Comparison of ENCODE assay signal across 8 mouse cellular contexts in genomic region chr5:125368568-125368967, GRCm38 (mm10). TPM values are rescaled to one million over a fixed set of nuclear protein-coding genes. Genes with fewer than 3 reads are reported as not detected.
DNase-seq lines count a peak whose midpoint lies in the region; ATAC-seq and TF ChIP-seq lines count a peak whose summit lies in the region.

No protein-coding gene starts in this region.

- H3K4me3 ChIP-seq in MEL (ENCODE audit: control insufficient read depth in 1 of 2, insufficient read depth in 1 of 2, low read depth in 2 of 2, low read length in 2 of 2), result no peak overlapping the region
- H3K4me3 ChIP-seq in kidney, embryonic 14.5 days (ENCODE audit: low read length), result no peak overlapping the region

- no peak overlapping the region for H3K4me2 ChIP-seq in kidney, embryonic 14.5 days (replicated peaks; ENCODE audit: low read depth, low read length)

- TF ChIP-seq POLR2A in MEL (IDR thresholded peaks at IDR 0.05; ENCODE audit: control insufficient read depth in 1 of 2, insufficient read depth in 1 of 2, low read depth in 1 of 2, low read length in 2 of 2, poor library complexity in 1 of 2), result no peak

- H3K27ac ChIP-seq in MEL (ENCODE audit: control insufficient read depth, low read depth, low read length), result no peak overlapping the region
- H3K27ac ChIP-seq in kidney, embryonic 14.5 days (ENCODE audit: low read depth, low read length), result no peak overlapping the region

- intact Hi-C loops in gastrocnemius, postnatal 14 days (cut with DNase I; ENCODE audit: low total_unique reads), result no loop called here

- 2% methylated on average over 4 of the region's 4 CpGs for WGBS in kidney, embryonic 14.5 days

- DNase-seq in 416B (ENCODE audit: low read depth), result peak; percentile 96
- DNase-seq in MEL (ENCODE audit: low read depth, low spot score), result peak; percentile 96
- peak; percentile 79 to 82 for DNase-seq in cerebellum, postnatal 14 days
- DNase-seq in gastrocnemius, postnatal 14 days, result peak; percentile 46
- DNase-seq in liver, result peak; percentile 59
- peak; percentile 86 for DNase-seq in naive thymus-derived CD4-positive, alpha-beta T cell, adult 2 months (ENCODE audit: low read depth)
- DNase-seq in thymus, postnatal 0 days (ENCODE audit: low spot score), result peak; percentile 72

- no peaks in the 10 kb centered on the region for H3K79me2 ChIP-seq in MEL (ENCODE audit: control insufficient read depth, insufficient read depth, low read length, poor library complexity)

- peaks cover 2 to 11% of the 10 kb centered on the region in 2 experiments; a peak in 3 of 4 replicates for H3K4me1 ChIP-seq in MEL (ENCODE audit: control insufficient read depth in 1 of 2, insufficient read depth in 2 of 2, low read length in 2 of 2)
- no peaks in the 10 kb centered on the region for H3K4me1 ChIP-seq in kidney, embryonic 14.5 days (ENCODE audit: control insufficient read depth, insufficient read depth, low read length)

- ATAC-seq in kidney, embryonic 14.5 days (ENCODE audit: low FRiP score, low TSS enrichment), result peak; percentile 65

- H3K9ac ChIP-seq in MEL (ENCODE audit: control insufficient read depth, low read depth, low read length, poor library complexity, severe bottlenecking), result no peak overlapping the region
- H3K9ac ChIP-seq in kidney, embryonic 14.5 days (ENCODE audit: low read depth, low read length), result no peak overlapping the region

- H3K36me3 ChIP-seq in MEL (ENCODE audit: control insufficient read depth in 1 of 2, insufficient read depth in 2 of 2, low read length in 2 of 2), result no peaks in the 10 kb centered on the region; a peak in 2 of 4 replicates
- H3K36me3 ChIP-seq in kidney, embryonic 14.5 days (ENCODE audit: control insufficient read depth, insufficient read depth, low read length), result no peaks in the 10 kb centered on the region

- no peaks in the 10 kb centered on the region for H3K9me3 ChIP-seq in MEL (replicated peaks; ENCODE audit: insufficient read depth, low read length)
- H3K9me3 ChIP-seq in kidney, embryonic 14.5 days (ENCODE audit: control insufficient read depth, low read length), result no peaks in the 10 kb centered on the region

- TF ChIP-seq EP300 in MEL (IDR thresholded peaks at IDR 0.05; ENCODE audit: low read depth in 1 of 2, low read length in 2 of 2), result peak; percentile 11 to 22; a peak in 1 of 4 replicates

- H3K27me3 ChIP-seq in MEL (ENCODE audit: control insufficient read depth in 1 of 2, insufficient read depth in 2 of 2, low read length in 2 of 2), result no peaks in the 10 kb centered on the region
- no peaks in the 10 kb centered on the region for H3K27me3 ChIP-seq in kidney, embryonic 14.5 days (ENCODE audit: control insufficient read depth, insufficient read depth, low read length)

- TF ChIP-seq CTCF in MEL (IDR thresholded peaks at IDR 0.05 in 2 of 3, conservative IDR thresholded peaks at IDR 0.05 in 1 of 3; ENCODE audit: control insufficient read depth in 1 of 3, insufficient read depth in 1 of 3, low read depth in 2 of 3, low read length in 3 of 3, poor library complexity in 1 of 3, severe bottlenecking in 1 of 3), result peak; percentile 74 to 89 (median 77)

- peak; percentile 89 for TF ChIP-seq RAD21 in MEL (IDR thresholded peaks at IDR 0.05; ENCODE audit: low read depth, low read length)

TF ChIP-seq in MEL, 35 proteins besides CTCF, POLR2A, EP300 and RAD21:
- TF ChIP-seq ZC3H11A (IDR thresholded peaks at IDR 0.05; ENCODE audit: low read depth, low read length) (peak; percentile 94), MAZ (IDR thresholded peaks at IDR 0.05; ENCODE audit: low read depth, low read length) (peak; percentile 82), TBP (IDR thresholded peaks at IDR 0.05; ENCODE audit: low read depth, low read length) (0 out of 2 replicates have a peak, but pooled peaks have one; percentile 41), MXI1 (IDR thresholded peaks at IDR 0.05; ENCODE audit: low read depth, low read length) (peak; percentile 57; the same call in 1 of the 2 replicates), CHD1 (IDR thresholded peaks at IDR 0.05; ENCODE audit: low read depth, low read length) (0 out of 2 replicates have a peak, but pooled peaks have one; percentile 68), ETS1 (IDR thresholded peaks at IDR 0.05; ENCODE audit: low read depth, low read length) (peak; percentile 41; the same call in 1 of the 2 replicates), ZMIZ1 (IDR thresholded peaks at IDR 0.05; ENCODE audit: low read depth, low read length) (no peak), SIN3A (IDR thresholded peaks at IDR 0.05; ENCODE audit: low read length) (peak; percentile 82), GATA1 (IDR thresholded peaks at IDR 0.05; ENCODE audit: low read depth, low read length) (no peak), SMC3 (IDR thresholded peaks at IDR 0.05; ENCODE audit: low read depth, low read length) (peak; percentile 93), MEF2A (IDR thresholded peaks at IDR 0.05; ENCODE audit: extremely low read depth, insufficient replicate concordance, low read depth, low read length, poor library complexity, severe bottlenecking) (0 out of 2 replicates have a peak, but pooled peaks have one; percentile 19), E2F4 (IDR thresholded peaks at IDR 0.05; ENCODE audit: borderline replicate concordance, low read depth, low read length) (no peak), POLR2AphosphoS2 (IDR thresholded peaks at IDR 0.05; ENCODE audit: low read length) (no peak), BHLHE40 (IDR thresholded peaks at IDR 0.05; ENCODE audit: borderline replicate concordance, low read depth, low read length) (peak; percentile 51; the same call in 1 of the 2 replicates), TAL1 (IDR thresholded peaks at IDR 0.05; ENCODE audit: low read length) (no peak), USF1 (IDR thresholded peaks at IDR 0.05; ENCODE audit: low read depth, low read length) (no peak), JUND (IDR thresholded peaks at IDR 0.05; ENCODE audit: low read depth, low read length) (0 out of 2 replicates have a peak, but pooled peaks have one; percentile 34), MAFK (IDR thresholded peaks at IDR 0.05; ENCODE audit: borderline replicate concordance, low read depth, low read length) (no peak), HCFC1 (IDR thresholded peaks at IDR 0.05; ENCODE audit: low read depth, low read length) (peak; percentile 46), MYC (IDR thresholded peaks at IDR 0.05; ENCODE audit: low read depth, low read length) (0 out of 2 replicates have a peak, but pooled peaks have one; percentile 55), ZNF384 (IDR thresholded peaks at IDR 0.05; ENCODE audit: low read depth, low read length) (peak; percentile 58)

RNA-seq across cellular contexts. Expression of gene Gm10382, which starts 20.6 kb away (rescaled TPM):
- total RNA-seq in MEL (2012; rRNA removed), result 0.65 TPM in 2 replicates
- under 1 TPM in 1 of 2 experiments, not detected in 1; 0.96 TPM for polyA plus RNA-seq in MEL (2012; ENCODE audit: insufficient read depth in 1 of 2, insufficient read length in 2 of 2, low read depth in 1 of 2, low replicate concordance in 2 of 2, missing spikeins in 1 of 2)
- total RNA-seq in gastrocnemius, postnatal 14 days (2021), result not detected
- 0.16 and 0.41 TPM in 2 replicates for polyA plus RNA-seq in kidney, embryonic 14.5 days (2014; fragmentation: Nextera tagmentation; extraction: Ambion mirVana)
- 0.44 and 0.74 TPM in 2 replicates for polyA plus RNA-seq in thymus, postnatal 0 days (2015; fragmentation: Nextera tagmentation; extraction: Ambion mirVana)

RNA-seq across cellular contexts. Expression of gene Ubc, which starts 21.4 kb away (rescaled TPM):
- 511 and 526 TPM in 2 replicates for total RNA-seq in MEL (2012; rRNA removed)
- polyA plus RNA-seq in MEL (2012; ENCODE audit: insufficient read depth in 1 of 2, insufficient read length in 2 of 2, low read depth in 1 of 2, low replicate concordance in 2 of 2, missing spikeins in 1 of 2), result 1,000 to 10,000 TPM in 1 of 2 experiments, 100 to 1,000 TPM in 1; 113 to 1,075 TPM
- total RNA-seq in gastrocnemius, postnatal 14 days (2021), result 1,000 to 10,000 TPM in 1 of 2 experiments, 100 to 1,000 TPM in 1; 660 to 1,001 TPM
- polyA plus RNA-seq in kidney, embryonic 14.5 days (2014; fragmentation: Nextera tagmentation; extraction: Ambion mirVana), result 715 and 1,051 TPM in 2 replicates
- polyA plus RNA-seq in thymus, postnatal 0 days (2015; fragmentation: Nextera tagmentation; extraction: Ambion mirVana), result 532 and 603 TPM in 2 replicates

RNA-seq across cellular contexts. Expression of gene Scarb1, which starts 27.7 kb away (rescaled TPM):
- total RNA-seq in MEL (2012; rRNA removed), result 51.4 and 53.1 TPM in 2 replicates
- 10 to 100 TPM in 1 of 2 experiments, not detected in 1; 98.3 TPM for polyA plus RNA-seq in MEL (2012; ENCODE audit: insufficient read depth in 1 of 2, insufficient read length in 2 of 2, low read depth in 1 of 2, low replicate concordance in 2 of 2, missing spikeins in 1 of 2)
- total RNA-seq in gastrocnemius, postnatal 14 days (2021), result 10 to 100 TPM; 55.0 to 80.1 TPM
- 34.8 and 48.8 TPM in 2 replicates for polyA plus RNA-seq in kidney, embryonic 14.5 days (2014; fragmentation: Nextera tagmentation; extraction: Ambion mirVana)
- polyA plus RNA-seq in thymus, postnatal 0 days (2015; fragmentation: Nextera tagmentation; extraction: Ambion mirVana), result 36.7 and 37.9 TPM in 2 replicates

Comparison
In these comparisons a context has a peak if more than half of its experiments do, and no peak if none do; other contexts are left out.
1. DNase-seq: peak in every context shown above with its lines; median percentile 96 in 416B; 96 in MEL; 86 in naive thymus-derived CD4-positive, alpha-beta T cell, adult 2 months; 80 in cerebellum, postnatal 14 days; 72 in thymus, postnatal 0 days; 59 in liver; 46 in gastrocnemius, postnatal 14 days.